Mouse (Mus musculus) lung, embryonic 15.5 days (tissue): ENCODE measurements around the gene Zfp748. TPM values are rescaled to one million over a fixed set of nuclear protein-coding genes. Genes with fewer than 3 reads are reported as not detected.

ENCODE experiments used
- polyA plus RNA-seq: library from polyadenylated mRNA; unstranded; fragments of >200 nt; fragmentation: Nextera tagmentation; extraction: Ambion mirVana; gene quantifications from 2 replicates; pipeline ENCODE4 v1.2.1, GENCODE M21; 2015

Zfp748 gene
- polyA plus RNA-seq, 1 experiment from 2014 or later: 14.7 TPM

Other genes starting within 250 kb of the Zfp748 start
- 0.21 and 0.92 TPM in 2 replicates for gene Zfp457, start 247.3 kb downstream of the Zfp748 start, polyA plus RNA-seq
- 2.7 and 2.8 TPM in 2 replicates for gene Zfp595, start 221.3 kb downstream of the Zfp748 start, polyA plus RNA-seq
- 0.64 TPM in 1 of 2 replicates, not detected in the other for gene Gm28044, start 193.3 kb downstream of the Zfp748 start, polyA plus RNA-seq
- 0.93 and 1.1 TPM in 2 replicates for gene Zfp953, start 193.2 kb downstream of the Zfp748 start, polyA plus RNA-seq
- 0.46 and 0.48 TPM in 2 replicates for gene Gm28041, start 178.1 kb downstream of the Zfp748 start, polyA plus RNA-seq
- 1.8 and 1.9 TPM in 2 replicates for gene Zfp456, start 178.0 kb downstream of the Zfp748 start, polyA plus RNA-seq
- gene Zfp429, start 154.0 kb downstream of the Zfp748 start, polyA plus RNA-seq: 6.8 and 7.7 TPM in 2 replicates
- gene Zfp459, start 132.4 kb downstream of the Zfp748 start, polyA plus RNA-seq: 1.1 and 1.7 TPM in 2 replicates
- gene Zfp874a, start 102.2 kb downstream of the Zfp748 start, polyA plus RNA-seq: 9.6 TPM in 2 replicates
- gene Zfp874b, start 69.6 kb downstream of the Zfp748 start, polyA plus RNA-seq: 2.1 and 3.8 TPM in 2 replicates
- gene Zfp58, start 53.3 kb downstream of the Zfp748 start, polyA plus RNA-seq: 12.9 and 14.1 TPM in 2 replicates
- not detected in 2 replicates for gene Gm26965, start 27.7 kb downstream of the Zfp748 start, polyA plus RNA-seq
- gene Zfp87, start 27.7 kb downstream of the Zfp748 start, polyA plus RNA-seq: 22.3 and 22.8 TPM in 2 replicates
- 3.5 and 4.4 TPM in 2 replicates for gene Zfp729b, start 55.9 kb upstream of the Zfp748 start, polyA plus RNA-seq
- not detected in 2 replicates for gene Gm49345, start 83.9 kb upstream of the Zfp748 start, polyA plus RNA-seq
- gene Zfp729a, start 84.0 kb upstream of the Zfp748 start, polyA plus RNA-seq: 2.4 and 2.7 TPM in 2 replicates
- gene Zfp738, start 133.2 kb upstream of the Zfp748 start, polyA plus RNA-seq: 11.0 and 12.1 TPM in 2 replicates
- gene Zfp65, start 175.3 kb upstream of the Zfp748 start, polyA plus RNA-seq: 6.1 and 6.6 TPM in 2 replicates
- 5.6 and 6.4 TPM in 2 replicates for gene Zfp85, start 201.4 kb upstream of the Zfp748 start, polyA plus RNA-seq
- gene Zfp493, start 225.9 kb upstream of the Zfp748 start, polyA plus RNA-seq: 2.5 and 2.9 TPM in 2 replicates